Mouse (Mus musculus): ENCODE data around the gene Ddx60. TPM values are rescaled to one million over a fixed set of nuclear protein-coding genes. Genes with fewer than 3 reads are reported as not detected.

Ddx60 gene
- polyA plus RNA-seq, 1 experiment from 2014 or later = 0.79 TPM

Other genes starting within 250 kb of the Ddx60 start
- gene Palld, start 25.4 kb upstream of the Ddx60 start, polyA plus RNA-seq (2015; fragmentation: Nextera tagmentation; extraction: Ambion mirVana) = 5.5 and 7.1 TPM in 2 replicates
- not detected in 2 replicates for gene Anxa10, start 195.1 kb downstream of the Ddx60 start, polyA plus RNA-seq (2015; fragmentation: Nextera tagmentation; extraction: Ambion mirVana)

All from liver, embryonic 15.5 days (tissue).